Mouse (Mus musculus): Measurements from ENCODE around the gene Fbxw4. TPM values are rescaled to one million over a fixed set of nuclear protein-coding genes. Genes with fewer than 3 reads are reported as not detected.

Gene Fbxw4
- total and polyA plus RNA-seq, 3 experiments = 9.4 to 104 (median 49.8) TPM

DNA sequence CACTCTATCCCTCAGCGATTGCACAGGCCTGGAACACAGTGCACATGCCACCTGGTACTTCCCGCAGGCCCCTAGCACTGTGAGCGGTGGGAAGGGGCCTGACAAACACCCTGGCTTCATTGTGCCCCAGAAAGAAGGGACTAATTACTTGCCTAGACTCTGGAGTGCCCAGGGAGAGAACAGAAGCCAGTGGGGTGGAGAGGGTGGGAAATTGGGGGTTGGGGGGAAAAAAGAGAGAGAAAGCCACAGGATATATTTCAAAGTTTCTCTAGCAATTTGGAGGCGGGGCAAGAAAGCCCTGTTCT, 43.9 kb downstream of the Fbxw4 start:
- TF ChIP-seq GATA2 (IDR thresholded peaks at IDR 0.05; ENCODE audit: borderline replicate concordance, low read depth, low read length) (no peak), GATA1 (IDR thresholded peaks at IDR 0.05; ENCODE audit: borderline replicate concordance, low read length) (no peak), TAL1 (conservative IDR thresholded peaks at IDR 0.05; ENCODE audit: low read depth, low read length) (no peak)
- H3K4me3 ChIP-seq (ENCODE audit: low read depth, low read length) = peak overlapping the region; percentile 33; the same call in 1 of the 2 replicates
- ATAC-seq (ENCODE audit: extremely low read depth, insufficient number of reproducible peaks, low FRiP score, poor library complexity, severe bottlenecking) (no peak), DNase-seq (ENCODE audit: low spot score) (no peak)
- peaks cover 82% of the 10 kb centered on the region for H3K36me3 ChIP-seq (replicated peaks)
- H3K9me3 ChIP-seq (replicated peaks) = no peaks in the 10 kb centered on the region
- peaks cover 58% of the 10 kb centered on the region for H3K4me1 ChIP-seq (ENCODE audit: insufficient read depth, low read depth, low read length)
- no peaks in the 10 kb centered on the region for H3K27me3 ChIP-seq (ENCODE audit: insufficient read depth, low read length)

DNA sequence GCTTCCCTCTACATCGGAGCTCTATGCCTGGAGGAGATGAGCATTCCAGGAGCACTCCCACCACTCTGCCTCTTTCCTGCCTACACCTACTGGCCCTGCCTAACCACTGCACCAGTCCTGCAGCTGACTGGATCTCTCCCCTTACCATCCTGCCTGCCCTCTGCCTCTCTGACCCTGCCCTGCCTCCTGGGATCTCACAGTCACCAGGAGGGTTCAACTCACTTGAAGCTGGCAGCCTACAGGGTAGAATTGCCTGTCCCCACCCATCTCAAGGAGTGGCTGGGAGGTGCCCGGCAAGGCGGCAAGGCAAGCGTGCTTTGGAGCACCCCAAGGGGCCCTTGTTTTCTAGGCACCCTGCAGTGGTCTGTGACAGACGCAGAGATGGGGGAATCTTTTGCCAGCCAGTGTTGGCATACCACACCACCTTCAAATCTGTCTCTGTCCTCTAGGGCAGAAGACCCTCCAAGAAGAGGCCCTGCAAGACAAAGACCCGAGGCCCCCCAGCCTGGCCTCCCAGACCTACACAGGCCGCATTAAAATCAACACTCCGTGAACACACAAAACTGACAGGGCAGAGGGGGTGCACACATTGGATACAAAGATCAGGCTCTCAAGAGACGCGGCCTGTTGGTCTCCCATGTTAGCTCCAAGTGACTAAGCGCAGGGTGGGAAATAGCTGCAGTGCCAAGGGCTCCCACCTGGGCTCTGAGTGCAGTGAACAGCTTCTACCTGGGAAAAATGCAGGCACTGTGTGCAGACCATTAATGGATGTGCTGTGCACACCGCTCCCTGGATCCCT, 44.5 kb downstream of the Fbxw4 start:
- H3K36me3 ChIP-seq (replicated peaks) = peaks cover 82% of the 10 kb centered on the region
- DNase-seq (ENCODE audit: low spot score) = peak; percentile 32
- no peaks in the 10 kb centered on the region for H3K27me3 ChIP-seq (ENCODE audit: insufficient read depth, low read length)
- ATAC-seq (ENCODE audit: extremely low read depth, insufficient number of reproducible peaks, low FRiP score, poor library complexity, severe bottlenecking) = peak; percentile 8; the same call in 1 of the 2 replicates
- TF ChIP-seq GATA2 (IDR thresholded peaks at IDR 0.05; ENCODE audit: borderline replicate concordance, low read depth, low read length) (no peak), POLR2AphosphoS5 (IDR thresholded peaks at IDR 0.05; ENCODE audit: insufficient replicate concordance, low read depth, low read length) (no peak), CTCF (IDR thresholded peaks at IDR 0.05; ENCODE audit: low read depth, low read length) (no peak), GATA1 (IDR thresholded peaks at IDR 0.05; ENCODE audit: borderline replicate concordance, low read length) (no peak), TAL1 (conservative IDR thresholded peaks at IDR 0.05; ENCODE audit: low read depth, low read length) (no peak)
- peaks cover 63% of the 10 kb centered on the region for H3K4me1 ChIP-seq (ENCODE audit: insufficient read depth, low read depth, low read length)
- H3K4me3 ChIP-seq (ENCODE audit: low read depth, low read length) = peak overlapping the region; percentile 58; the same call in 1 of the 2 replicates
- no peaks in the 10 kb centered on the region for H3K9me3 ChIP-seq (replicated peaks)

GRCm38 (mm10) chr19:45614928-45615327, 45.2 kb downstream of the Fbxw4 start:
- DNase-seq (ENCODE audit: low spot score) = no peak
- peak overlapping the region; percentile 58; the same call in 1 of the 2 replicates for H3K4me3 ChIP-seq (ENCODE audit: low read depth, low read length)
- TF ChIP-seq POLR2AphosphoS5 (IDR thresholded peaks at IDR 0.05; ENCODE audit: insufficient replicate concordance, low read depth, low read length) (no peak), GATA1 (IDR thresholded peaks at IDR 0.05; ENCODE audit: borderline replicate concordance, low read length) (no peak), GATA2 (IDR thresholded peaks at IDR 0.05; ENCODE audit: borderline replicate concordance, low read depth, low read length) (no peak), CTCF (IDR thresholded peaks at IDR 0.05; ENCODE audit: low read depth, low read length) (no peak), TAL1 (conservative IDR thresholded peaks at IDR 0.05; ENCODE audit: low read depth, low read length) (no peak)
- no peaks in the 10 kb centered on the region for H3K9me3 ChIP-seq (replicated peaks)
- no peaks in the 10 kb centered on the region for H3K27me3 ChIP-seq (ENCODE audit: insufficient read depth, low read length)
- no peak for ATAC-seq (ENCODE audit: extremely low read depth, insufficient number of reproducible peaks, low FRiP score, poor library complexity, severe bottlenecking)
- peaks cover 62% of the 10 kb centered on the region for H3K4me1 ChIP-seq (ENCODE audit: insufficient read depth, low read depth, low read length)
- peaks cover 83% of the 10 kb centered on the region for H3K36me3 ChIP-seq (replicated peaks)

- ATAC-seq (ENCODE audit: extremely low read depth, insufficient number of reproducible peaks, low FRiP score, poor library complexity, severe bottlenecking) (no peak), DNase-seq (ENCODE audit: low spot score) (no peak)
- Histone ChIP-seq H3K9me3 (replicated peaks) (no peaks in the 10 kb centered on the region), H3K27me3 (ENCODE audit: insufficient read depth, low read length) (no peaks in the 10 kb centered on the region), H3K4me1 (ENCODE audit: insufficient read depth, low read depth, low read length) (peaks cover 64% of the 10 kb centered on the region), H3K4me3 (ENCODE audit: low read depth, low read length) (no peak overlapping the region), H3K36me3 (replicated peaks) (peaks cover 85% of the 10 kb centered on the region)
- TF ChIP-seq CTCF (IDR thresholded peaks at IDR 0.05; ENCODE audit: low read depth, low read length) (no peak), GATA1 (IDR thresholded peaks at IDR 0.05; ENCODE audit: borderline replicate concordance, low read length) (no peak), POLR2AphosphoS5 (IDR thresholded peaks at IDR 0.05; ENCODE audit: insufficient replicate concordance, low read depth, low read length) (no peak), TAL1 (conservative IDR thresholded peaks at IDR 0.05; ENCODE audit: low read depth, low read length) (no peak), GATA2 (IDR thresholded peaks at IDR 0.05; ENCODE audit: borderline replicate concordance, low read depth, low read length) (no peak)
Observed at GRCm38 (mm10) chr19:45614375-45614774, 45.7 kb downstream of the Fbxw4 start.

- TF ChIP-seq TAL1 (conservative IDR thresholded peaks at IDR 0.05; ENCODE audit: low read depth, low read length) (no peak), CTCF (IDR thresholded peaks at IDR 0.05; ENCODE audit: low read depth, low read length) (no peak), GATA1 (IDR thresholded peaks at IDR 0.05; ENCODE audit: borderline replicate concordance, low read length) (no peak), GATA2 (IDR thresholded peaks at IDR 0.05; ENCODE audit: borderline replicate concordance, low read depth, low read length) (no peak), POLR2AphosphoS5 (IDR thresholded peaks at IDR 0.05; ENCODE audit: insufficient replicate concordance, low read depth, low read length) (no peak)
- DNase-seq (ENCODE audit: low spot score) (no peak), ATAC-seq (ENCODE audit: extremely low read depth, insufficient number of reproducible peaks, low FRiP score, poor library complexity, severe bottlenecking) (no peak)
Observed at GRCm38 (mm10) chr19:45610823-45611222, 49.3 kb downstream of the Fbxw4 start.

GRCm38 (mm10) chr19:45608648-45609339, 51.3 kb downstream of the Fbxw4 start:
- TF ChIP-seq CTCF (IDR thresholded peaks at IDR 0.05; ENCODE audit: low read depth, low read length) (no peak), GATA1 (IDR thresholded peaks at IDR 0.05; ENCODE audit: borderline replicate concordance, low read length) (no peak), TAL1 (conservative IDR thresholded peaks at IDR 0.05; ENCODE audit: low read depth, low read length) (no peak)
- DNase-seq (ENCODE audit: low spot score) = no peak
- peaks cover 48% of the 10 kb centered on the region for H3K4me1 ChIP-seq (ENCODE audit: insufficient read depth, low read depth, low read length)
- H3K36me3 ChIP-seq (replicated peaks) = peaks cover 80% of the 10 kb centered on the region
- H3K4me3 ChIP-seq (ENCODE audit: low read depth, low read length) = no peak overlapping the region
- H3K9me3 ChIP-seq (replicated peaks) = no peaks in the 10 kb centered on the region
- no peak for ATAC-seq (ENCODE audit: extremely low read depth, insufficient number of reproducible peaks, low FRiP score, poor library complexity, severe bottlenecking)
- H3K27me3 ChIP-seq (ENCODE audit: insufficient read depth, low read length) = no peaks in the 10 kb centered on the region

More at GRCm38 (mm10) chr19:45610823-45611222, 49.3 kb downstream of the Fbxw4 start:
- H3K4me3 ChIP-seq (ENCODE audit: low read depth, low read length) = no peak overlapping the region
- no peaks in the 10 kb centered on the region for H3K27me3 ChIP-seq (ENCODE audit: insufficient read depth, low read length)
- H3K9me3 ChIP-seq (replicated peaks) = no peaks in the 10 kb centered on the region
- H3K36me3 ChIP-seq (replicated peaks) = peaks cover 83% of the 10 kb centered on the region
- peaks cover 49% of the 10 kb centered on the region for H3K4me1 ChIP-seq (ENCODE audit: insufficient read depth, low read depth, low read length)
